Mouse (Mus musculus) lung, postnatal 0 days (tissue): Measurements from ENCODE around the gene Asic2. TPM values are rescaled to one million over a fixed set of nuclear protein-coding genes. Genes with fewer than 3 reads are reported as not detected.

Source experiments
- ATAC-seq: fragments of 200-750 bp; cut with Nextera tagmentation; 2 replicates; pipeline ENCODE4 v1.8.0; 2017; ENCODE audit warnings: moderate library complexity
- DNase-seq: peaks from one replicate; pipeline ENCODE4 v3.0.0-alpha.2; 2016; ENCODE audit warnings: low spot score
- H3K27ac ChIP-seq: fragments of 300-500 bp; sonication (generic); 2 replicates; pipeline ENCODE4 v1.5.1; 2014; ENCODE audit warnings: antibody characterized with exemption, mild to moderate bottlenecking, low read length, mixed read lengths
- H3K27me3 ChIP-seq: fragments of 300-500 bp; sonication (generic); replicated peaks from 2 replicates; pipeline ENCODE4 v1.6.1; 2014; ENCODE audit warnings: low read length, mixed read lengths; ENCODE audit not compliant: insufficient read depth
- H3K36me3 ChIP-seq: fragments of 300-500 bp; sonication (generic); 2 replicates; pipeline ENCODE4 v1.6.1; 2014; ENCODE audit warnings: low read length, mixed read lengths; ENCODE audit not compliant: insufficient read depth
- H3K4me1 ChIP-seq: fragments of 300-500 bp; sonication (generic); 2 replicates; pipeline ENCODE4 v1.6.1; 2014; ENCODE audit warnings: antibody characterized with exemption, low read depth, low read length, mixed read lengths; ENCODE audit not compliant: insufficient read depth
- H3K4me2 ChIP-seq: fragments of 300-500 bp; sonication (generic); replicated peaks from 2 replicates; pipeline ENCODE4 v1.6.1; 2014; ENCODE audit warnings: low read depth, mild to moderate bottlenecking, low read length, moderate library complexity, mixed read lengths
- H3K4me3 ChIP-seq: fragments of 300-500 bp; sonication (generic); 2 replicates; pipeline ENCODE4 v1.5.1; 2014; ENCODE audit warnings: low read depth, low read length
- H3K9ac ChIP-seq: fragments of 300-500 bp; sonication (generic); replicated peaks from 2 replicates; pipeline ENCODE4 v1.6.1; 2014; ENCODE audit warnings: low read depth, mild to moderate bottlenecking
- H3K9me3 ChIP-seq: fragments of 300-500 bp; sonication (generic); 2 replicates; pipeline ENCODE4 v1.6.1; 2016; ENCODE audit warnings: low read length, mixed read lengths
- CTCF ChIP-seq: IDR thresholded peaks from 2 replicates; pipeline ENCODE4 v1.5.1; 2016; ENCODE audit warnings: antibody characterized with exemption, mild to moderate bottlenecking
- EP300 ChIP-seq: IDR thresholded peaks from 2 replicates; pipeline ENCODE4 v1.6.1; 2016; ENCODE audit warnings: antibody characterized with exemption, mild to moderate bottlenecking, control low read depth
- WGBS: fragments of 180-500 bp; shearing (Covaris S2); extraction: QIAGEN DNeasy Blood & Tissue Kit; methylation state at CpG from one replicate; pipeline ENCODE4 v1.1.7; 2014; 5-methylcytosine and 5-hydroxymethylcytosine counted together
- polyA plus RNA-seq: library from polyadenylated mRNA; unstranded; fragments of >200 nt; fragmentation: Nextera tagmentation; extraction: Ambion mirVana; gene quantifications from 2 replicates; pipeline ENCODE4 v1.2.1, GENCODE M21; 2015

The Asic2 gene
- polyA plus RNA-seq, 1 experiment from 2014 or later, result 0.06 TPM

GRCm38 (mm10) chr11:80868039-80868438 lies 1100.2 kb downstream of the Asic2 start:
- Histone ChIP-seq H3K4me2 (no peak overlapping the region), H3K4me1 (no peaks in the 10 kb centered on the region), H3K9ac (no peak overlapping the region), H3K27ac (no peak overlapping the region), H3K9me3 (no peaks in the 10 kb centered on the region), H3K27me3 (no peaks in the 10 kb centered on the region), H3K4me3 (no peak overlapping the region), H3K36me3 (no peaks in the 10 kb centered on the region)
- ATAC-seq (no peak), DNase-seq (no peak)
- TF ChIP-seq EP300 (no peak), CTCF (no peak)
- 92% methylated on average over 1 of the region's 1 CpGs for WGBS

GRCm38 (mm10) chr11:80862941-80863340 lies 1105.3 kb downstream of the Asic2 start:
- H3K36me3 ChIP-seq, result no peaks in the 10 kb centered on the region
- no peak overlapping the region for H3K27ac ChIP-seq
- no peaks in the 10 kb centered on the region for H3K4me1 ChIP-seq
- TF ChIP-seq EP300 (no peak), CTCF (no peak)
- no peak for ATAC-seq
- DNase-seq, result no peak
- H3K27me3 ChIP-seq, result no peaks in the 10 kb centered on the region
- no peak overlapping the region for H3K9ac ChIP-seq
- 91% methylated on average over 7 of the region's 7 CpGs for WGBS
- no peak overlapping the region for H3K4me3 ChIP-seq
- no peaks in the 10 kb centered on the region for H3K9me3 ChIP-seq
- no peak overlapping the region for H3K4me2 ChIP-seq

- ATAC-seq (no peak), DNase-seq (no peak)
- no peak within 1 kb of the TSS for H3K4me2 ChIP-seq
- no peaks in the 10 kb centered on the region for H3K36me3 ChIP-seq
- no peak within 1 kb of the TSS for H3K9ac ChIP-seq
- H3K4me3 ChIP-seq, result no peak within 1 kb of the TSS
- TF ChIP-seq CTCF (no peak), EP300 (no peak)
- no peaks in the 10 kb centered on the region for H3K27me3 ChIP-seq
- no peaks in the 10 kb centered on the region for H3K9me3 ChIP-seq
- no peaks in the 10 kb centered on the region for H3K4me1 ChIP-seq
- no peak within 1 kb of the TSS for H3K27ac ChIP-seq
- 53% methylated on average over 10 of the region's 10 CpGs for WGBS
Observed at GRCm38 (mm10) chr11:80858065-80858464, 1110.2 kb downstream of the Asic2 start, which contains the start of gene Spaca3. TSS of gene Spaca3 (plus strand) at chr11:80858365.

- no peaks in the 10 kb centered on the region for H3K36me3 ChIP-seq
- no peak overlapping the region for H3K27ac ChIP-seq
- no peak for ATAC-seq
Observed at GRCm38 (mm10) chr11:80856827-80857226, 1111.4 kb downstream of the Asic2 start.

GRCm38 (mm10) chr11:80854908-80855307 lies 1113.3 kb downstream of the Asic2 start:
- Histone ChIP-seq H3K9ac (no peak overlapping the region), H3K4me1 (no peaks in the 10 kb centered on the region), H3K36me3 (no peaks in the 10 kb centered on the region), H3K27ac (no peak overlapping the region), H3K27me3 (no peaks in the 10 kb centered on the region), H3K4me3 (no peak overlapping the region), H3K9me3 (no peaks in the 10 kb centered on the region), H3K4me2 (no peak overlapping the region)
- ATAC-seq (no peak), DNase-seq (no peak)
- 45% methylated on average over 7 of the region's 7 CpGs for WGBS
- TF ChIP-seq CTCF, result no peak
- TF ChIP-seq EP300, result no peak

More at GRCm38 (mm10) chr11:80856827-80857226, 1111.4 kb downstream of the Asic2 start:
- Histone ChIP-seq H3K27me3 (no peaks in the 10 kb centered on the region), H3K9ac (no peak overlapping the region), H3K4me1 (no peaks in the 10 kb centered on the region), H3K4me2 (no peak overlapping the region), H3K9me3 (no peaks in the 10 kb centered on the region), H3K4me3 (no peak overlapping the region)
- WGBS, result 40% methylated on average over 2 of the region's 2 CpGs
- TF ChIP-seq CTCF, result no peak
- no peak for TF ChIP-seq EP300
- DNase-seq, result no peak

GRCm38 (mm10) chr11:80854430-80854829 lies 1113.8 kb downstream of the Asic2 start:
- H3K9me3 ChIP-seq, result no peaks in the 10 kb centered on the region
- no peak overlapping the region for H3K27ac ChIP-seq
- TF ChIP-seq CTCF (no peak), EP300 (no peak)
- 86% methylated on average over 11 of the region's 11 CpGs for WGBS
- ATAC-seq (no peak), DNase-seq (no peak)
- no peak overlapping the region for H3K4me2 ChIP-seq
- H3K9ac ChIP-seq, result no peak overlapping the region
- no peaks in the 10 kb centered on the region for H3K36me3 ChIP-seq
- no peak overlapping the region for H3K4me3 ChIP-seq
- no peaks in the 10 kb centered on the region for H3K27me3 ChIP-seq
- no peaks in the 10 kb centered on the region for H3K4me1 ChIP-seq

- ATAC-seq (peak; percentile 79), DNase-seq (peak; percentile 71)
- H3K27me3 ChIP-seq, result no peaks in the 10 kb centered on the region
- 14% methylated on average over 3 of the region's 3 CpGs for WGBS
- no peaks in the 10 kb centered on the region for H3K36me3 ChIP-seq
- H3K4me3 ChIP-seq, result no peak overlapping the region
- no peak overlapping the region for H3K4me2 ChIP-seq
- no peak overlapping the region for H3K27ac ChIP-seq
- no peak for TF ChIP-seq EP300
- TF ChIP-seq CTCF, result no peak
- H3K9ac ChIP-seq, result no peak overlapping the region
- no peaks in the 10 kb centered on the region for H3K4me1 ChIP-seq
- H3K9me3 ChIP-seq, result no peaks in the 10 kb centered on the region
Observed at GRCm38 (mm10) chr11:80853014-80853413, 1115.2 kb downstream of the Asic2 start.
